Mouse (Mus musculus): ENCODE measurements around the gene Fam241a. TPM values are rescaled to one million over a fixed set of nuclear protein-coding genes. Genes with fewer than 3 reads are reported as not detected.

The Fam241a gene
- 22.6 and 27.5 TPM in 2 replicates for polyA plus RNA-seq (2012; rRNA removed)

GRCm38 (mm10) chr3:127895792-127896541 is at the start of gene Fam241a:
Fam241a (minus strand) TSS chr3:127896324.

GRCm38 (mm10) chr3:127837154-127837865 is 58.8 kb downstream of the Fam241a start, which contains the start of gene Ap1ar:
Ap1ar (minus strand) TSS chr3:127837523.

Other genes with a start within 250 kb of the Fam241a start
- gene Alpk1, start 115.8 kb downstream of the Fam241a start, polyA plus RNA-seq (2012; rRNA removed), result 0.52 and 0.70 TPM in 2 replicates
- gene Tifa, start 106.5 kb downstream of the Fam241a start, polyA plus RNA-seq (2012; rRNA removed), result 8.4 and 10.3 TPM in 2 replicates
- 16.1 and 16.8 TPM in 2 replicates for gene Ap1ar, start 58.8 kb downstream of the Fam241a start, polyA plus RNA-seq (2012; rRNA removed)